Mouse (Mus musculus) megakaryocyte-erythroid progenitor cell, adult 5-6 weeks (primary cell): ENCODE measurements around the gene Oxsr1. TPM values are rescaled to one million over a fixed set of nuclear protein-coding genes. Genes with fewer than 3 reads are reported as not detected.
"Not testable (repeated sequence)": the region's sequence is repeated elsewhere in the genome, so short reads cannot be mapped to it uniquely, and the experiment has no call there.

Experiments
- ATAC-seq: replicated peaks from 2 replicates; pipeline ENCODE4 v1.8.0; 2016; ENCODE audit warnings: mild to moderate bottlenecking, inconsistent platforms; ENCODE audit not compliant: severe bottlenecking, poor library complexity, low FRiP score, low TSS enrichment
- total RNA-seq, 2 experiments: library from RNA; stranded (forward) in 1 of 2; stranded (reverse) in 1 of 2; fragments of 200-1000, 215-1000 nt in 1 of 2; fragments of >200 nt in 1 of 2; fragmentation: Nextera tagmentation in 1 of 2; gene quantifications; 2 replicates each; pipeline ENCODE4 v1.2.3; 2014 to 2017

The Oxsr1 gene
- total RNA-seq, 2 experiments from 2014 or later = 33.0 to 50.4 TPM

DNA sequence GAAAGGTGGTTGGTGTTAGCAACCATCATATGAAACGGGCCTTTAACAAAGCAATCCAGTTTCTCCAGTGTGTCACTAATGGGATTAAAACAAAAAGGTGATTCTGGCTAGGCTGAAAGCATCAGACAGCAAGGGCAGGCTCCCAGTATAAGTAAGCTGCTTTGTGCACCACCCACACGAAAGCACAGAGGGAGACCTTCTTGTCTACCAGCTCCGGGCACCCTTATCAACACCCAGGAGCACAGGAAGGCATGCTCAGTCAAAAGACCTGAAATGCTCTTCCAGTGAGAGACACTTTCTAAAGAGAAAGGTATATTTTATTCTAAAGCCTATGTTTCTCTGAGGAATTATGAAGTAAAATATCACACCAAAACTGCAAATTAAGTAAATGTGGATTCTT lies 31.4 kb downstream of the Oxsr1 start:
- ATAC-seq = 0 out of 2 replicates have a peak, but pooled peaks have one; percentile 57

DNA sequence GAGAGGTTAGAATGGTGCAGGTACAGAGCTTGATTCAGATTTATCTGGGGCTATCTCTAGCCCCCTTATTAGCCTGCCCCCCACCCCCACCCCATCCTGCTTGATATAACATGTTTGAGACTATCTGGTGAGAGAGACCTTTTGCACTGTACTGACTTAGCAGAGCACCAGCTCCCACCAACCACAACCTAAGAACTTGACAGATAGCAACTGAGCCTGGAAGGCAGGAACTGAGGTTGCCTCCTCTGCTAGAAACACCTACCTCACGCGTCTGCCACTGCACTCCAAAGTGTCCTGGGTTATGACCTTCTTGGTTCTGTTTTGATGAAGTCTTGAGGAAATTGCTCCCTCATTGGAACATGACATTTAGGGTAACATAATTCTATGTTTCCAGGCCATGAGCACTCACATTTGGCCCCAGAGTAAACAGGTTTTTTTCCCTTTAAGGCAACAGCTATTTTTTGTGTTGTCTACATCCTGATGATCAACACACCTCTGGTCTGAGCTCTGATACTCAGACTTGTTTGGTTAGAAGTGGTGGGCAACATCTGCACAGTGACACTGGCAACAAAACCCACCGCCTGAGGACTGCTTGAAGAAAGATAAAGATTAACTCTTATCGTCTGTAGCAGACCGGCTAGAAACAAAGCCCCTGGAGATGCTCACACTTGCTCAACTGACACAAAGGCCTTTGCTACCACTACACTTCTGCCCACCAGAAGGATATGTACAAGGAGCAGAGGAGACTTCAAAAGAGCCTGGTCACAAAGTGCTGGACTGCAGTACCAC lies 41.1 kb downstream of the Oxsr1 start:
- ATAC-seq = peak; percentile 85

DNA sequence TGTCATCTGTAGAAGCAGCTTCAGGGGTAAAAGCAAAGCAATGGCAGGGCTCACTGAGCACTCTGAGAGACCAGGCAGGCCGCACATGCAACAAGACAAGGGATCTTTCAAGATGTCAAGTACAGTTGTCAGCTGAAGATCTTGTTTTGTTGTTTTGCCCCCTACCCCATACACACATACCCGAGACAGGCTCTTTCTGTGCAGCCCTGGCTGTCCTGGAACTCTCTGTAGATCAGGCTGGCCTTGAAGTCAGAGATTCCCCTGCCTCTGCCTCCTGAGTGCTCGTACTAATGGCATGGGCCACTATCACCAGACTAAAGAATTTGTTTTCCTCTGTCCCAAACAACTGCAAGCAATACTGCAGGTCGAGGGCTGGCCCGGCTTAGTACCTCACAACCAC lies 44.2 kb downstream of the Oxsr1 start:
- no peak for ATAC-seq

DNA sequence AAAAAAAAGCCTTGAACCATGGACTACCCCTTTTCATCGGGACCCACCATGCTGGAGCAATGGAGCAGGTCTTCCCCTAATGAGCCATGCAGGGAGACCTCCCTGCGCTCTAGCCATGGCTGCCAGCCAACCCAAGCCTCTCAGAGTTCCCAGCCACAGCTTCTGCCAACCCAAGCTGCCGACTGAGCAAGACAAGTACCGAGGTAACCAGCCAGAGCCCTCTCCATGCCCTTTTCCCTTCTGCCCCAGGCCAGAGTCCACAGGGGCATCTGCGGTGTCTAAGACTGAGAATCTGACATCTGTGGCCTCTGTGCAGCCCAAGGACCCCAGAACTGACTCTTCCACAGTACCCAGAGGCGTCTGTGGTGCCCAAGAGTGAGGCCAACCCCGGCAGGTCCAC lies 45.9 kb downstream of the Oxsr1 start:
- no peak for ATAC-seq

DNA sequence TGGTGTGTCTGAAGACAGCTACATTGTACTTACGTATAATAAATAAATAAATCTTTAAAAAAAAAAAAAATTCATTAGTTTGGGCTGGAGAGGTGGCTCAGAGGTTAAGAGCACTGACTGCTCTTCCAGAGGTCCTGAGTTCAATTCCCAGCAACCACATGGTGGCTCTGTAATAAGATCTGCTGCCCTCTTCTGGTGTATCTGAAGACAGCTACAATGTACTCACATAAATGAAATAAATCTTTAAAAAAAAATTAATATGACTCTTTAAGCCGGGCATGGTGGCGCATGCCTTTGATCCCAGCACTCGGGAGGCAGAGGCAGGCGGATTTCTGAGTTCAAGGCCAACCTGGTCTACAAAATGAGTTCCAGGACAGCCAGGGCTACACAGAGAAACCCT lies 47.4 kb downstream of the Oxsr1 start:
- ATAC-seq = not testable (repeated sequence)

DNA sequence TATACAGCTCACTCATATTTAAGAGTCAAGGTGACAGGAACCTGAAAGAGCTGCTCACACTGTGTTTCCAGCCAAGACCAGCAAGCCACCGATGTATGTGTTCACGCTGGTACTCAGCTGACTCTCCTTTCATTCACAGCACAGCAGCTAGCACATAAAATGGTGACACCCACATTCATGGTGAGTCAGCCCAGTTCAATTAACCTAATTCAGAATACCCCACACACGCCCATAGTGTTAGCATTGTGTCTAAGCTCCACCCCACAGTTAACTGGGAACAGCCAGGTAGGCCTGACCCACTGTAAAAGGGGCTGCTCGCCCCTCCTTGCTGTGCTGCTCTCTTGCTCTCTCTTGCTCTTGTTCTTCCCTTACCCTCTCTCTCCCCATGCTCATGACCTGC lies 50.7 kb downstream of the Oxsr1 start:
- no peak for ATAC-seq

DNA sequence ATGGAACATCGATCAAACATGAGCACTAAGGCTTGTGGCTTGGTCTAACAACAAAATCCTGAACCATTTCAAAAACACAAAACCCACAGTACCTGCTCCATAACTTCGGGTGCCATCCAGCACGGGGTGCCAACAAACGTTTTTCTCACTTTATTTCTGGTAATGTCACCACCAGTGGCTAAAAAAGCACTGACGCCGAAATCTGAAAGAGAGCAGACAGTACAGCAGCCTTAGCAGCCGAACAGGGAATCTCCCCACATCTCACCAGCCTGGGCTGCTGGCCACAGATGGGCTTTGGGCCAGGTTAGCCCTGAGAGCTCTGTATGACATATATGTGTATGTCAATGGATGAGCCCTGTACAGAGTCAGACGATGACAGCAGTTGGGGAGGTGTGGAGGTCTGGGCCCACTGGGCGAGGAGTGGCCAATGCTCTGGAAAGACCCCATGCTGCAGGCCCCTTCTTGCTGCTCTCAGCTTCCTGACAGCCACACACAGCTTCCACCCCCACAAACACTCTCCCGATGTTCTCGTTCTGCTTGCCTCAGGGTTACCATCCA lies 53.6 kb downstream of the Oxsr1 start:
- no peak for ATAC-seq

DNA sequence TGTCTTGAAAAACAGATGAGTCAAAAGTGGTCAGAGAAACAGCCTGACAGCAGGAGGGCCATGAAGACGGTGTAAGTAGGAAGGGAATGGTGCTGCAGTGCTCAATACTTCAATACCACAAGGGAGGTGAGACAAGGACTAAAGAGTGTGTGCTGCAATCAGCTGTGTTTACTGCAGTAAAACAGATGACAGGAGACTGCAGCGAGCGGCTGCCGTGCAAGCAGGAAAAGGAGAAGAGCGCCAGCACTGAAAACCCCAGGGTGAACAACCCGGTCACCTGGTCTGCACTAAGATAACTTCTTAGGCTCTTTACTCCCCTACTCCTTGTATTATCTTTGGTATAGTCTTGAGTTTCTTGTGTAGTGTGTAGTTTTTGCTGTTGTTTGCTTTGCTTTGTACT lies 54.1 kb downstream of the Oxsr1 start:
- ATAC-seq = no peak

DNA sequence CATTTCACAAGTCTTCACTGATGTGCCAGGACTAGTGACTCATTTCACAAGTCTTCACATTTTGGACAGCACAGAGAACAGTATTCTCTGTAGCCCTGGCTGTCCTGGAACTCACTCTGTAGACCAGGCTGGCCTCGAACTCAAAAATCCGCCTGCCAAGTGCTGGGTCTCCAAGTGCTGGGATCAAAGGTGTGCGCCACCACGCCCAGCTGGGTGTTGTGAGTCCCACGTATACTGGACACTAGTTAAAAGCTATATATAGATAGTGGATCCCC lies 56.2 kb downstream of the Oxsr1 start:
- ATAC-seq = not testable (repeated sequence)

DNA sequence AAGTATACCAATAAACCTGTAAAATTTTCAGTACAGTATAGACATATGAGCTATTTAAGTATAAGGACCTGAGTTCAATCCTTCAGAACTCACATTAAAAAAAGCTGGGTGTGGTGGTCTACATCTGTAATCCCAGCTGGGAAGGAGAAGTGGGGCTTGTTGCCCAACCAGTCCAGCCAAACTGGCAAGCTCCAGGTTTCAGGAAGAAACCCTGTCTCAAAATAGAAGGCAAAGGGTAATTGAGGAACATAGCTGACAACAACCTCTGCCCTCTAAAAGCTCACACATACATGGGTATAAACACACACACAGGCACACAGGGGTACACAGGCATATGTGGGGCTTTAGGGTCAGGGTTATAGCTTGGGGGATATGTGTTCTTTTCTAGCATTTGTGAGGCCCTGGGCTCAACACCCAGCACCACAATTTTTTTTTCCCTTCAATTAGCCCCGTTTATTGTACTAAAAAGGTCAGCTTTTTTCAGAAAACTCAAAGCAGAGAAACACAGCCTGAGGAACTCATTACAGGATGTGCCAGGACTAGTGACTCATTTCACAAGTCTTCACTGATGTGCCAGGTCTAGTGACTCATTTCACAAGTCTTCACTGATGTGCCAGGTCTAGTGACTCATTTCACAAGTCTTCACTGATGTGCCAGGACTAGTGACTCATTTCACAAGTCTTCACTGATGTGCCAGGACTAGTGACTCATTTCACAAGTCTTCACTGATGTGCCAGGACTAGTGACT lies 56.7 kb downstream of the Oxsr1 start:
- ATAC-seq = not testable (repeated sequence)

DNA sequence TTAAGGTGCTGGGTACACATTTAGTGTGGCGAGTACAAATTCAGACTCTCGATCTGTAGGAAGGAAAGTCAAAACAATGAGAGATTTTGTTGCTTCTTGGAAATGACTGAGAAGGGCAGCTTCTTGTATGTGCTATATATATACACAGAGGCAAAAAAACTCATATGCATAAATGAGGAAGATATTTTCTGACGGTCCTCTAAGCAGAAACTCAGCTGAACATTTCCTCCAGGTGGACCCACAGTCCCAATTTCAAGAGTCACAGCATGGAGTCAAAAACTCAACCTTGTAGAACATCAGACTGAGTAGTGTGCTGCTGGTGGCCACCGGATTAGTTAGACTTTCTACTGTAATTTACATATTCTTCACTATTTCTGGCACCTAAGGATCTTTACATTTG lies 59.2 kb downstream of the Oxsr1 start:
- no peak for ATAC-seq

DNA sequence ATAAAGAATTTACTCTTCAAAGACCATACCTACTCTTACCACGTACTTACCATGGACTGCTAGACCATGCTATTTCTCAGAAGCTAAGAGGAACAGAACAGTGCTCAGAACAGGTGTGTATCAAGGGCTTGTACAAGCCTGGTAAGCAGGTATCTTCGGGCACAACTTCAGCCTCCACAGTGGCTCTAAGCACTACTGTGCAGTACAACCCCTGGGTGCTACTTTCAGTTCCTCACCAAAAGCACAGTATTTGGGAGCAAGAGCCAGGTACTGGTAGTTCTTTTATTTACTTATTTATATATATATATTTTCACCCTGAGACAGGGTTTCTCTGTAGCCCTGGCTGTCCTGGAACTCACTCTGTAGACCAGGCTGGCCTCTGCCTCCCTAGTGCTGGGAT lies 61.4 kb downstream of the Oxsr1 start:
- ATAC-seq = no peak

DNA sequence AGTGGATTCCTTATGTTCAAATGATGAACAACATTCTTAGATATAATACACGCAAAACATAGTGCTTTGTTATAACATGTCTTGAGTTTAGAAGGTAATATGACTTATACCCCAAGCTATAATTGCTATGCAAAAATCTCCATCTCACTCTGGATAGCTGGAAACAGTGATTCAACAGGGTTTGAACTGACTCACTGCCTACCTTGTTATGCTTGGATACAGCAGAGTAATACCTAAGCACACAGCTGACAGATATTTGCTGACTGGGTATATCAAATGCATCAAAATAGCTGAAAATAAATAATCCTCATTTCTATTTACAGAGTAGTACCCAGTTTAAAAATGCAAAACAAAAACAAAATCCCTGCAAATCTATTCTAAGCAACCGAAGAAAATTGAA lies 63.4 kb downstream of the Oxsr1 start:
- no peak for ATAC-seq

DNA sequence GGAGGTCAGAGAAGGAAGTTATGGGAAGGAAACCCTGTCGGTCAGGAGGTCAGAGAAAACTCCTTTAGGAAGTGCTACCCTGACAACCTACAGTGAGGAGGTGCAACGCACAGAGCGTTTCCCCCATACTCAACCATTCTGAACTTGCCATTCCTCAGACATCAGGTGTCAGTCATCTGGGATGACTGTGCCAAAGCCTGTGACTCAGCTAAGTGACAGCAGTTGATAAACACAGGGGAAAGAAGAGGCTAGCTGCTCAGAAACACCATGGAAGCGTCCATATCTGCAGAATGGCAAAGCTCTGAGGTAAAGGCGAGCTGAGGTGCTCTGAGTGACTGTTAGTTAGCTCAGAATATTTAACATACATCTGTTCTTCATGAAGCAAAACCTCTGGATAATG lies 64.1 kb downstream of the Oxsr1 start:
- no peak for ATAC-seq

DNA sequence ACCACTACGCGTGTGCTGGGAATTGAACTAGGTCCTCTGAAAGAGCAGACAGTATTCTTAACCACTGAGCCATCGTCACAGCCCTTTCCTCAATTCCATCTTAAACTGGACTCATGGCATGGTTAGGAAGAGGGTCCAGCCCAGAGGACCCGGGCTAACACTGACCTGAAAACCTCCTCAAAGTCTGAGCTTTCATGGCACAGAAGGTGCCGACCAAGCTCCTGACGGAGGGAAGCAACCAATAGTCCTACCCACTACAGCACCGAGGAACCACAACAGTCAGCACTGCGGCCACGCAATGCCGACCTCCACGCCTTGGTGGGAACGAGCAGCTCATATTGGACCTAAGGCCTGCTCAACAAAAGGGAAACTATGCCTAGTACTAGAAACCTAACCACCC lies 66.1 kb downstream of the Oxsr1 start:
- ATAC-seq = no peak

DNA sequence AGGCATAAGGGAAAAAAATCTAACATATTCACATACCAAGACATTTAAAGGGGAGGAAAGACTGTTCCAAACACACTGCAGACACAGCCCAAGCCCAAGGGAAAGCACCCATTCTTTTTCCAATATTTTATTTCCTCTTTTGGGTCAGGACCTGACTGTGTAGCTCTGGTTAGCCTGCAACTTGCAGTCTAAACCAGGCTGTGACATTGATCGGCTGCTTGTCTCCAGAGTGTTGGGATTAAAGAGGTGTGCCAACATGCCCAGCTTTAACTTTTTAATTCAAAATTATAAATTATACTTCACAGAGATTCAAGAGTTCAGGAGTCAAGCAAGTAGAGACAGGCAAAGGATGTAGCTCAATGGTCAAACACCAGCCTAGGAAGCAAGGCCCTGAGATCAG lies 67.1 kb downstream of the Oxsr1 start:
- ATAC-seq = no peak

DNA sequence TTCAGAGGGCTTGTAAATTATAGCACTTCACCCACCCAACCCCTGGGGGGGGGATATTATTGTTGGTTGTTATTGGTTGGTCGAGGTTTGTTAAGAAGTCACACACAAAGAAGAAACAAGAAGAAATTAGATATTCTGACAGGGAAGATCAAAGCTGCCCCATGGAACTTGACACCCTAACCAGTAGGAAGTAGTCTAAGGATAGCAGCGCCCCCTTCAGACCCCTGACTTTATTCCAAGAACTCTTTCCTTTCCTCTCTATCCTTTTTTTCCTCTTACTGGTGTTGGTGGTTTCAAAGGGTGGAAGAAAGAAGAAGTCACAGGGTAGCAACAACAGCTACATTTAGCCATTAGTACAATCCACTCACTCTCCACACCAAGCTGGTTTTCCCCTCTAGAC lies 68.0 kb downstream of the Oxsr1 start:
- ATAC-seq = no peak

DNA sequence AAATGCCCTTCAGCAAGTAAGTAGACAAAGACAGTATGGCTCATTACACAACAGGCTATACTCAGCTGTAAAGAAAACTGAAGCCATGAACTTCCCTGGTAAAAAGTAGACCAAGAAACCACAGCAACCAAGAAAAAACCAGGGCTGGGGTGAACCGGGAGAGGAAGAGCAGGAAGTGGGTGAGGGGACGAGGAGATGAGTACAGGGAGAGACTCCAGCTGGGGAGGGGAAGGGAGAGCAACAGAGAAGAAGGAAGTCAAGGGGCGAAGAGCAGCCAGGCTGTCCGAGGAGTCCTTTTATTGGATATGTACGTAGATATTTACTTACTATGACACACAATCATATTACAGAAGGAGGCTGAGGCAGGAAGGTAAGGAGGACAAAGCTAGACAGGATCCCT lies 74.2 kb downstream of the Oxsr1 start:
- ATAC-seq = no peak

DNA sequence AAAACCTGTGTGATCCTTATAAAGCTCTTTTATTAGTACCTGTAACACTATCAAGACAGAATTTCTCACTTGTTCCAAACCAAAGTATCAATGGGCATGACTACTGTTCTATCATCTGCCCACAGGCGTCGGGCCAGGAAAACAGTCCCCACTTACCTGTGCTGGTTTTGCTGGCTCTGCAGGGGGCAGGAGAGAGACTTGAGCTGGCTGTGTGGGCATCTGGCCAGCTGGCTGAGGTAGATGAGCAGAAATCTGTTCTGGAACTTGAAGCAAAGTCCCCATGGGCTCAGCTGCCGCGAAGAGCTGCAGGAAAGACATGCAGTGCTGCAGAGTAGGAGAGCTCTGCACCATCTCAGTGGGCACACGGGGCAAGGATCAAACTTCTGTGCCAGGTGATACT lies 75.4 kb downstream of the Oxsr1 start:
- ATAC-seq = 0 out of 2 replicates have a peak, but pooled peaks have one; percentile 29

DNA sequence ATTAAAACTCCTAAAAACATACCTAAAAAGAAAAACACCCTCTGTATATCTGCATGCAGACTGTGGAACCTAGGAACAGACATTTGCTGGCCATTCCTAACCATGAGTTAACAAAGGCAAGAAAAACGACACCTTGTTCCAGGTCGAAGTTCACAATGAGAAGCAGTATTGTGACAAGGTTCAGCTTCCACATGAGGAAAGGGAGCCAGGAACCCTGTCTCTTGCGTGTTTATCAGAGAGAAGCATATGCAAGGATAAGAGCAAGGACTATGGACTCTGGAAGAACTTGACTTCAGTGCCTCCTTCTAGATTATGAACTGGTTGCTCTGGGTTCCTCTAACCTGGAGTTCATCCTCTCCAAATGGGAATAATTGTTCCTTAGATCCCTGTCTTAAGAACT lies 78.2 kb downstream of the Oxsr1 start:
- ATAC-seq = no peak
